Mouse (Mus musculus) B cell, adult 2 months (primary cell): ENCODE measurements around the gene Mef2a.

Experiments used
- DNase-seq, 2 experiments: peaks; one replicate each; pipeline ENCODE4 v3.0.0; 2022

Mef2a gene

GRCm38 (mm10) chr7:67243121-67243893, 129.4 kb downstream of the Mef2a start:
- peak in 1 of 2 experiments; percentile 20 for DNase-seq

- no peak for DNase-seq
Measured at GRCm38 (mm10) chr7:67241969-67242368, 130.7 kb downstream of the Mef2a start.

DNA sequence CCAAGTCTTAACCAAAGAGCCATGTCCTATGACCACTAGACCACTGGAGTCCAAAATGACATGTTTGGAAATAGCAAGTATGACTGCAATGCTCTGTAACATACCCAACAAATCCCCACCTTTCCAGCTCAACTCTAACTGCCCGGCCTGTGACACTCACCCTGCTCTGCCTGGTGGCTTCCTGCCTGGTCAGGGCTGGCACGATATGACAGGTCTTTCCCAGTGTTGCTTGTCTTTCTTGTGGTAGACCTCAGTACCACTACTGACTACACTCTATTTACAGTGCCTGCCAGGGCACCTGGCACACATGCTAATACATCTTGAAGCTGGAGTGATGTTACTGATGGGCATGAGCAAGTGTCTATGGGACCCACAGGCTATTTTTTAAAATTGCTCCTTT, 134.9 kb downstream of the Mef2a start:
- DNase-seq = no peak

DNA sequence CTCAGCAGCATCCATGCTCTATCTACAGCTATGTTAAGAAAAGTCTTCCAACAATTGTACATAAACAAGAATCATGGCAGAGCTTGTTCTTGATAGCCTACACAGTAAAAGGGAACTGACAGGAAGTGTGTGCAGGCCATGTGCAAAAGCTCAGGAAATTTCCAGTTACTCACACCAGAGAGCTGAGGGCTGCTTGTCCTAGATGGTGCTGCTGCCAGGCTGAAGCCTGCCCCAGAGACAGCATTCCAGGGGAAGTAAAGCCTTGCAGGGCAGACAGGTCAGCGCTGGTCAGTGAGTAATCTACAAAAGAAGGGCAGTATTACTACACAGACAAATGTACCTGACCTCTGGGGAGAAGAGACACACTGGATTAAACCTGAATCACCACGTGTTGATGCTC, 136.3 kb downstream of the Mef2a start:
- no peak for DNase-seq

- no peak for DNase-seq
Measured at GRCm38 (mm10) chr7:67234797-67235196, 137.9 kb downstream of the Mef2a start.

- DNase-seq = no peak
Measured at GRCm38 (mm10) chr7:67232504-67232903, 140.2 kb downstream of the Mef2a start.

GRCm38 (mm10) chr7:67230640-67231140, 142.0 kb downstream of the Mef2a start:
- DNase-seq = no peak

- DNase-seq = no peak
Measured at GRCm38 (mm10) chr7:67230221-67230620, 142.4 kb downstream of the Mef2a start.

DNA sequence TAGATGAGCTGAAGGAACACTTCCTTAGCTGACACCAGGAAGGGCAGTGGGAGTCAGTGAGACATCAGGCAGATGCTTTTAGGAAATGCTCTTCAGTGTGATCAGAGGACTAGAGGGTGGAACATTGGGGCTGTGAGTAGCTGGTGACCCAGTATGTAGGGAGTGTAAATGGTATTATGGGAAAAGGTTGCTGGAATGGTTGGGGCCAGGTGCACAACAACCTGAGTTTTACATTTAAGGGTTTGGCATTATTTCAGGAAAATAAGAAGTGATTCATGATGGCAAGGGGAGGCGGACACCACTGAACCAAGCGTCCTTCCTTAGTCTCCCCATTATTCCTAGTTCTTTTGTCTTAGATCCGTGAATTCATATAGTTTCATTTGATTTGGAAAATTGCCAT, 143.0 kb downstream of the Mef2a start:
- DNase-seq = no peak

DNA sequence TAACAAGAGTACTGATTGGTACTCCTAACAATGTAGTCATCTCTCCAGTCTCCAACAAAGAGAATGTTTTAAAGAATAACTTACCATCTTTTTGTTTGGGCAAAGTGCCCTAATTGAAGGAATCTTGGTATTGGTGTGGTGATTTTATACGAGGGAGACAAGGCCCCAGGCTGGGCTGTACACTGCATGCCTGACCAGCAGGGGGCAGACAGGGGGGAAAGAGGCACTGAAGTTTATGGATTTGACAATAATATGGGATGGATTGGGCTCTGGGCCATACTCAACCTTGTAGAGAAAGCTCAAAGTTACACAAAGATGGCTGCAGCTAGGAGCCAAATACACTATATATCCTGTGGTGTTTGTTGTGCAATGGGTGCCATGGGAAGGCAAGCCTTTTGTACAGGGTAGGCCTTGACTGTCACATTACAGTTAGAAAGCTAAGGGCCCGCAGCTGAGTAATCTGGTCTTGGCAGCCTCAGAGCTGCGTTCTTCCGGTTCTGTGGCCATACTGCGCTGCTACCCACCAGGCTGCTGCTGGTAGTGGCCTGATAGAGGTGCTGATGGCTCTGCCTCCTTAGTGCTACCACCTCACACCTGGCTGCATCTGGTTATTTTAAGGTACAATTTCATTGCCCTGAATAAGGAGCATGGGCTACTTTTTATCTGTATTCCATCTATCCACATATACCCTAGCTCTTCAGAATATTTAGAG, 143.6 kb downstream of the Mef2a start:
- peak; percentile 59 to 61 for DNase-seq

- no peak for DNase-seq
Measured at GRCm38 (mm10) chr7:67228390-67228789, 144.3 kb downstream of the Mef2a start.

DNA sequence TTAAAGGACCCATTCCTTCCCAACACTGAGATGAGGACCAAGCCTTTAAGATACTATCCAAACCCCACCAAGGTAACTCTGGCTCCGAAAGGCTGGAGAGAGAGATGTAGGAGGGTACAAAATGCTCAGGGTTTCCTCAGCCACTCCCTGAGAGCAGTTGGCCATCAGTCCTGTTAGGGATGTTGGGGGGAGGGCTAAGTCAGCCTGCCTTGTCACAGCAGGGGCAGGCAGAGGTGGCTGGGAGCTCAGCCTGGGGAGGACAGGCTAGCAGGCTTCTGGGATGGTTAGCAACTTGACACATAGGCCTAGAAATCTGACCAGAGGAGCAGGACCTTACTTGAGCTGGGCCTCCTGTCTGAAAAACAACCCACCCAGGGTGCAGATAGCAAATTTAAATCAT, 145.1 kb downstream of the Mef2a start:
- DNase-seq = no peak

GRCm38 (mm10) chr7:67225943-67226625, 146.6 kb downstream of the Mef2a start:
- no peak for DNase-seq

GRCm38 (mm10) chr7:67222220-67222862, 150.3 kb downstream of the Mef2a start, which contains the start of gene Lysmd4:
Gene Lysmd4 (plus strand): TSS chr7:67222544.
- DNase-seq = peak; percentile 95 to 97

DNA sequence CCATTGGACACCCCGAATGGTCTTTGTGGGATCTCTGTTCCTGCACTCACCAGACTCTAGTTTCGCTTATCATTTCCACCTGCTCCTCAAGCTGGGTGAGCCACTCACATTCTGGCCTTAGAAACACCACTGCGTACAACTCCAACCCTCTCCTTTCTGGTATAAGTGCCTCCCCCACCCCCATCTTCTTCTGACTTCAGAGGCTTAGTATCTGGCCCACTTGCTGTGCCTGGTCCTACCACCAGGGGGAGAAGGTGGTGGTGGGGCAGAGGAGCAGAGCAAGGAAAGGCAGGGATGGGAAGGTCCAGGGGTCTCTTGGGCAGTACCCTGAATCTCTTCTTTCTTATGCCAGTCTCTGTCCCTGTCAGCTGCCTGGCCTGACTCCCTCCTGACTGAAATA, 155.6 kb downstream of the Mef2a start:
- peak; percentile 84 to 85 for DNase-seq

- no peak for DNase-seq
Measured at GRCm38 (mm10) chr7:67216351-67216750, 156.3 kb downstream of the Mef2a start.

GRCm38 (mm10) chr7:67213589-67213988, 159.1 kb downstream of the Mef2a start:
- no peak for DNase-seq

DNA sequence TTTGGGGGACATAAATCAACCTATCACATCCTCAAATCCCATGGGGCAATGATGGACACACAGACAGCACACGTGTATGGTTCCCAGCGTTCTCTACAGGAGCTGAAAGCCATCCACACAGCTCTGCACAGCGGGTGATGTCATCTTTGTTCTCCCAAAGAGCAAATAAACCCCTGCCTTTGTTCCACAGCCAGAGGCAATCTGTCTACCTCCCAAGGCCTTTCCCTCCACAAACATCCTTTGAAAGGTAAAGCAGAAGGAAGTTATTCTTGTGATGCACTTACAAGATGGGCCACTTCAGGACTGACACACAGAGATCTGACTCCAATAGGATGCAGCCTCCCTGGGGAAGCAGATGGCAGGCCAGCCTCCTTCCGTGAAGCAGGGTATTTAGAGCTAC, 160.7 kb downstream of the Mef2a start:
- DNase-seq = no peak

DNA sequence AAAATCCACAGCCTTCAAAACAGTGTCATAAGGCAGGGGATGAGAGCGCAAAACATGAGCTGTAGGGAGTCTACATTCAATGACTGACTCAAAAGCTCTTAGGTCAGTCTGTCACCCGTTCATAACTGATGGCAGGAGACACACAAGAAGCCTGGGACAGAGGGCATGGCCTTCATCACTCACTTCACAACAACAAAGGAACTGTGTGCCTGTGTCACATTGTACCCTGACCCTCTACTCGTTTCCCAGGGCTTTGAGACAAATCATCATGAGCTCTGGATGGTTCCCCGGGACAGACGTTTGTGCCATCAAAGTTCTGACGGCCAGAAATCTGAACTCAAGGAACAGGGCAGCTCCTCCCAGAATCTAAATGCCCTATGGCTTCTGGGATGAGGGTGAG, 161.3 kb downstream of the Mef2a start:
- no peak for DNase-seq

DNA sequence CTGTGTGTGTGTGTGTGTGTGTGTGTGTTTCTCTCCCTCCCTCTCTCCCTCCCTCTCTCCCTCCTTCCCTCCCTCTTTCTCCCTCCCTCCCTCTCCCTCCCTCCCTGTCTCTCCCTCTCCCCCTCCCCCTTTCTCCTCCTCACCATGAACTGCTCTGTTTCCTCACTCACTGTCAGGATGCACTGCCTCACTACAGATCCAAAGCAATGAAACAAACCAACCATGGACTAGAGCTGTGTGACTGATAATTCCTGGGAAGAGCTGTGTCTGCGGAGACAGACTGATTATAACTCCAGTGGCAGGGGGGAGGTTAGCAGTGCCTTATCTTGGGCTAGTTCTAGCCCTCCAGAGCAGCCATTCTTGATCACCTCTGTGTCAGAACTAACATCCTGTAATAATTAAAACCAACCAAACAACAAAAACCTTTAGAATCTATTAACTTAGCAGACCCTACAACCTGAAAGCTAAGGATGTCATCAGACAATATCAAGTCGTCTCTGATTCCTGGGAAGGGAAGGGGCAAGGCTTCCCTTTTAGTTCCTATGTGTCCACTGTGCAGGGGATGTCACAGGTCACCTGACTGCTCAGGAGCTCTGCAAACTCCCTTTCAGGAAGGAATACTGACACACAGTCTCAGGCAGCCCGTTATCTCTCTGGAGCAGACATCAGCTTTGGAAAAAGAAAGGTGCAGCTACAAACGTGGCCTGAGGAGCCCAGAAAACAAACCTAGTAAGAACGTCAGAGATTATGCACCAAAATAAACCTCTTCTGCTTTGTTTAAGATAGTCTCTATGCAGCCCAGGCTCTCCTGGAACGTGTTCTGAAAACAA, 162.4 kb downstream of the Mef2a start:
- no peak for DNase-seq

- DNase-seq = no peak
Measured at GRCm38 (mm10) chr7:67208317-67208716, 164.3 kb downstream of the Mef2a start.

DNA sequence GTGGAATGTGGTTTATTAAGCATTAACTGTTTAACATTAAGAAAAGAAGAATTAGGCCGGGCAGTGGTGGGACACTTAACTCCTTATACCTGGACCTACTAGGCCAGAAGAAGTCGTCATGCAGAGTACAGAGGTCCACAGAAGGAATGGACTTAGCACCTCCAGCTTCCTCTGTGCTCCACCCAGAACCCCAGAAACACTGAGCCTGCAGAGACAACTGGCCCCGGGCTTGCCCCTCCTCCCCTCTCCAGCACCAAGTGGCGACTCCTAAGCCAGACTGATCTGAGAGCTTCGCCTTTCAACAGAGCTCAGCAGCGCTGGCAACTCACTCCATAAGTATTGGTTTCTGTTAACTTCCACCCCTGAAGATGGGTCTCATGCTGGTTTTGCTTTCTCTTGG, 165.0 kb downstream of the Mef2a start:
- DNase-seq = no peak
